Mouse (Mus musculus) limb, embryonic 10.5 days (tissue): ENCODE results near the gene Pax4. TPM values are rescaled to one million over a fixed set of nuclear protein-coding genes. Genes with fewer than 3 reads are reported as not detected.

Experiments
- DNase-seq: peaks from one replicate; pipeline ENCODE4 v3.0.0-alpha.2; 2017; ENCODE audit warnings: low spot score
- H3K27ac ChIP-seq: fragments of 300-500 bp; sonication (generic); 2 replicates; pipeline ENCODE4 v1.5.1; 2016; ENCODE audit warnings: mild to moderate bottlenecking
- H3K27me3 ChIP-seq: fragments of 300-500 bp; sonication (generic); 2 replicates; pipeline ENCODE4 v1.6.1; 2016; ENCODE audit warnings: low read depth, mild to moderate bottlenecking; ENCODE audit not compliant: poor library complexity, severe bottlenecking
- H3K36me3 ChIP-seq: fragments of 300-500 bp; sonication (generic); 2 replicates; pipeline ENCODE4 v1.6.1; 2016; ENCODE audit warnings: mild to moderate bottlenecking, moderate library complexity
- H3K4me1 ChIP-seq: fragments of 300-500 bp; sonication (generic); 2 replicates; pipeline ENCODE4 v1.6.1; 2016
- H3K4me3 ChIP-seq: fragments of 300-500 bp; sonication (generic); 2 replicates; pipeline ENCODE4 v1.5.1; 2016; ENCODE audit warnings: mild to moderate bottlenecking, moderate library complexity
- H3K9me3 ChIP-seq: fragments of 300-500 bp; sonication (generic); replicated peaks from 2 replicates; pipeline ENCODE4 v1.6.1; 2016; ENCODE audit warnings: mild to moderate bottlenecking
- WGBS: fragments of 180-500 bp; shearing (Covaris S2); methylation state at CpG from one replicate; pipeline ENCODE4 v1.1.7; 2016; 5-methylcytosine and 5-hydroxymethylcytosine counted together
- polyA plus RNA-seq: library from polyadenylated mRNA; unstranded; fragments of >200 nt; fragmentation: Nextera tagmentation; extraction: Ambion mirVana; gene quantifications from 2 replicates; pipeline ENCODE4 v1.2.1, GENCODE M21; 2016

Pax4 gene
- not detected in 2 replicates for polyA plus RNA-seq

DNA sequence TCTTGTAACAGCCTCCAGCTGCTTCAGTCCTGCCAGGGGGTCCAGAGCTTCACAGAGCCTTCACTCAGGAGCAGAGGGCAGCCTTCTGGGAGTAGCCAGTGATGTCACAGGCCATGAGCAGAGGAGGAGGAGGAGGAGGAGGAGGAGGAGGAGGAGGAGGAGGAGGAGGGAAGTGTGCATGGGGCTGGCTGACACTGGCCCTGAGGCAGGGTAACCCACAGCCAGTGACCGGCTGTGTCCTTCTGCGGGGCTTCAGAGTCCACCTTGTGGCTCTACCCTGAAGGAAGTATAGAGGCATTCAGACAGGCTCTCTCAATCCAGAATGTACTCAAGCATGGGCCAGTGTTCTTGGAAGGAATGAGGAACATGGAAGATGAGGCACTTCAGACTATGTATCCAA, at the start of gene Pax4:
Gene Pax4, minus strand, starts transcription at position 101 of the 400 bp plus-strand sequence.
- no peaks in the 10 kb centered on the region for H3K36me3 ChIP-seq
- no peaks in the 10 kb centered on the region for H3K9me3 ChIP-seq
- H3K27me3 ChIP-seq = peaks cover 55% of the 10 kb centered on the region
- H3K4me1 ChIP-seq = peaks cover 10% of the 10 kb centered on the region
- no peak for DNase-seq
- 88% methylated on average over 2 of the region's 2 CpGs for WGBS
- H3K4me3 ChIP-seq = no peak within 1 kb of the TSS
- H3K27ac ChIP-seq = no peak within 1 kb of the TSS

DNA sequence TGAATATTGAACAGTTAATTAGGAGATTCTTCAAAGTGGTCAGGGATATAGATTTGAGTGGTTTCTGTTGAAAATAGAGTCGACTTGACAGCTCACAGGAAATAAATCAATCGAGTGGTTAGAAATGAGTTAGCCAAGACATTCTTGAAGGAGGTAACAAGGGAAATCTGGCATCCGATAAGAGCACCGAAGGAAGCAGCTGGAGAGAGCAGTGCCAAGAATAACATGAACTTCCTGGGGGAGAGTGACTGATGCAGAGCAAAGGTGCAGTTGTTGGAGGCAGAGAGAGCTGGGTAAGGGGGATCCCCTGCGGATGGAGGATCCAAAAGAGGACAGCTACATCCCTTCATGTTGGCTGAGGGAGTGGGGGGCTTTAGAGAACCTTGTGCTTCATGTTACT, 48.7 kb upstream of the Pax4 start:
- no peak for DNase-seq
- Histone ChIP-seq H3K36me3 (peaks cover 25% of the 10 kb centered on the region), H3K9me3 (no peaks in the 10 kb centered on the region), H3K27ac (no peak overlapping the region), H3K4me3 (no peak overlapping the region), H3K4me1 (no peaks in the 10 kb centered on the region), H3K27me3 (no peaks in the 10 kb centered on the region)
- 82% methylated on average over 5 of the region's 5 CpGs for WGBS

DNA sequence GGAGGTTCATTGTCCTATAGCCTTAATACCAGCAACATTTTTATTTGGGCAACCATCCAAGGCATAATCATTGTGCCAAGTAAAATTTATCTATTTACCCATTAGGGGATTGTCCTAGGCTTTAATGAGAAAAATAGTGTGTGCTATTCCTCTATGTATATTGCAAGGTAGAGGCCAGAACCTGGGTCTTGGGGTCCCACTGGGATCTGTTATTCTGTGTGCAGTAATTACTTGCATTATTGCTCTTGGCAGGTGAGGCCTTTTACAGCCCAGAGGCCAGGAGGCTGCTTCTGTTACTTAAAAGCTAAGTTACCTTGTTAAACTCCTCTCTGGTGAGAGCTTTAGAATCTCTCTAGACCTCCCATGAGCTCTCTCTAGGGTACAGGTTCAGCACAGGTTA, 42.0 kb upstream of the Pax4 start:
- Histone ChIP-seq H3K36me3 (peaks cover 72% of the 10 kb centered on the region), H3K4me3 (no peak overlapping the region), H3K4me1 (no peaks in the 10 kb centered on the region), H3K27me3 (no peaks in the 10 kb centered on the region), H3K27ac (no peak overlapping the region), H3K9me3 (no peaks in the 10 kb centered on the region)
- no peak for DNase-seq

DNA sequence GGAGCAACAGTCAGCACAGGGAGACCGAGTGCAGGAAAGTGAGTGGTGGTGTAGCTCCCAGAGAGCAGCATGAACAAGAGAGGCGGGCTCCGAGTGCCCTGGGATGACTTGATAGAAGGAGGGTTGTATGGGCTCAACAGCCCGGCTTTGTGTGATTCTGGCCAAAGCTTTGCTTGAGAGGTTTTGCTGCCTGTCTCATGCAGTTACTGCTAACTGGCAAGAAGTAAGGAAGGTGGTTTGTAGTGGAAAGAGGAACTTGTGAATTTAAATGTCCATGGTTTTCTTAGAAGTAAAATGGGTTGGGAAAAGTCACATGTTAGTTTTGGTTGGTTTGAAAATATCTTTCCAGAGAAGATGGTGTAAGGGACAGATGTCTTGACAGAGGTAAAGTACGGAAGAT, 41.5 kb upstream of the Pax4 start:
- Histone ChIP-seq H3K4me1 (no peaks in the 10 kb centered on the region), H3K9me3 (no peaks in the 10 kb centered on the region), H3K4me3 (no peak overlapping the region), H3K36me3 (peaks cover 73% of the 10 kb centered on the region), H3K27me3 (no peaks in the 10 kb centered on the region), H3K27ac (no peak overlapping the region)
- 95% methylated on average over 5 of the region's 5 CpGs for WGBS
- no peak for DNase-seq

DNA sequence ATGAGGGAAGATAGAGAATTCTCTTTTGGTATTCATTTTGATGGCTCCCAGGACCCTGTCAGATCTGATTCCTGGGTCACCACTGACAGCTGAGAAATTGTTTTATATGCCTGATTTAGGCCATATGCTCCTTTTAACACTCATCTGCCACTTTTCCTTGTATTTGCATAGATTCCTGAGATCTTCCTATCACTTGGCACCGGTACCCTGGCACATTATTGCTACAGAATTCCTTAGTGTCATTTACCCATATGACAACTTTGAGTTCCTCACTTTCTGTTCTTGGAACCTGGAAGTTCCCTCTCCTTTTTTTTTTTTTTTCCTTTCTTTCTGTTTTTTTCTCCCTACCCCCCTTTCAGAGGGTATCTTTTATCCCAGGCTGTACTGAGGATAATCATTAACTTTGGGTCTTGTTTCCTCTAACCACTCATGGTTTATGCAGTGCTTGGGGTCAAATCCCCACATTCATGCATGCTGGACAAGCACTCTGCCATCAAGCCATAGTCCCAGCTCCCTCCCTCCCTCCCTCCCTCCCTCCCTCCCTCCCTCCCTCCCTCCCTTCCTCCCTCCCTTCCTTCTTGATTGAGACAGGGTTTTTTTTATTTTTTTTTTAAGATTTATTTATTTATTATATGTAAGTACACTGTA, 39.2 kb upstream of the Pax4 start:
- Histone ChIP-seq H3K4me3 (no peak overlapping the region), H3K4me1 (peaks cover 3% of the 10 kb centered on the region; the same call in 1 of the 2 replicates), H3K27me3 (no peaks in the 10 kb centered on the region), H3K27ac (no peak overlapping the region), H3K36me3 (peaks cover 75% of the 10 kb centered on the region), H3K9me3 (no peaks in the 10 kb centered on the region)
- 67% methylated on average over 1 of the region's 1 CpGs for WGBS
- DNase-seq = no peak

DNA sequence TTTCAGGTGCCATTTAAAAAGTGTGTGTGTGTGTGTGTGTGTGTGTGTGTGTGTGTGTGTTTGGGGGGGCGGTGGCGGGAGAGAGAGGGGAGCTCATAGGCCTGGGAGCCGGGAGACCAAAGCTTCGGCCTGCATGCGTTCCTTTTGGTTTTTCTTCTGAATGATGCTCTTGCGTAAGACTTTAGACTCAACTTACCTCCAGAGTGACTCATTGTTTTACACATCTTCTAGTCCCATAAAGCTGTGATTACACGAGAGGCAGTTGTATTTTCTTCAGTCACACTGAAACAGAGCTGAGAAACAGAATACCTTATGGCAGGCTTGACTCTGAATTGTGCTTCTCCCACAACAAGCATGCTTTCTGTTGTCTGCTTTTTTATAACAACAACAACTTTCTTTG, 37.8 kb upstream of the Pax4 start:
- H3K4me3 ChIP-seq = no peak overlapping the region
- H3K27ac ChIP-seq = no peak overlapping the region
- no peaks in the 10 kb centered on the region for H3K27me3 ChIP-seq
- 89% methylated on average over 6 of the region's 7 CpGs for WGBS
- no peaks in the 10 kb centered on the region for H3K9me3 ChIP-seq
- peaks cover 73% of the 10 kb centered on the region for H3K36me3 ChIP-seq
- DNase-seq = no peak
- H3K4me1 ChIP-seq = peaks cover 15% of the 10 kb centered on the region

DNA sequence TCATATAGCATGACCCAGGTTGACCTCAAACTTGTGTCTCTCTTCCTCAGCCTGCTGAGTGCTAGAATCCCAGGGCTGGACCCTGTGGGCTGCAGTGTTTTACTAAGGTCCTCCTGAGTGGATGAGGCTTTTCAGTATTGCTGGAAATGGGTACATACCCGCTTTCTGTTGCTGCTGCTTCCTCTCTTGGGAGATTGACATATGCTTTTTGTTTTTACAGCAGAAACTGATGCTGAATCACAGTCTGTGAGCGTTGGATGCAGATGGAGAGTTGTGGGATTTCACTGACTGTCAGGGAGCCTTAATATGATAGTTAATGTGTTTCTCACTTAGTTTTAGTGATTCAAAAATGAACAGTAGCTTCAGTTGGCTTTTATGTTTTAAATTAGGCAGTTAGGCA, 37.3 kb upstream of the Pax4 start:
- no peak overlapping the region for H3K27ac ChIP-seq
- no peaks in the 10 kb centered on the region for H3K9me3 ChIP-seq
- no peaks in the 10 kb centered on the region for H3K27me3 ChIP-seq
- no peak overlapping the region for H3K4me3 ChIP-seq
- no peak for DNase-seq
- peaks cover 73% of the 10 kb centered on the region for H3K36me3 ChIP-seq
- WGBS = 88% methylated on average over 2 of the region's 2 CpGs
- peaks cover 19% of the 10 kb centered on the region for H3K4me1 ChIP-seq

DNA sequence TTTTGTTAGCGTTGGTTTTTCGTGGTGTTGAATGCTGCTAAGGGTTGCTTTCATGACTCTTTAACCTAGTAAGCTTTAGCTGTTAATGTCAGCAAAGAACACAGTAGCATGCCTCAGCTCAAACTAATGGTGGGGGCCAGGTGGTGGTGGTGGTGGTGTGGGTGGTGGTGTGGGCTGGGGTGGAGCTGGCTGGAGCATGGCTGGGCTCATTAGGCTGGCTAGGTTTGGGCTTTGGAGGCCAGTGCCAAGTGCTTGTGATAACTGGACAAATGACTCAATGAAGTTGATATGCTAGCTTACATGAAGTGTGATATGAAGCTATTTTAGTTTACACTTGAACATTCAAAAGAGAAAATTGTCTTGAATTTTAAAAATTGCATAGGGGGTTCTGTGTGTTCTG, 36.9 kb upstream of the Pax4 start:
- H3K4me3 ChIP-seq = no peak overlapping the region
- DNase-seq = no peak
- no peak overlapping the region for H3K27ac ChIP-seq
- no peaks in the 10 kb centered on the region for H3K27me3 ChIP-seq
- 96% methylated on average over 2 of the region's 2 CpGs for WGBS
- no peaks in the 10 kb centered on the region for H3K9me3 ChIP-seq
- peaks cover 69% of the 10 kb centered on the region for H3K36me3 ChIP-seq
- H3K4me1 ChIP-seq = peaks cover 23% of the 10 kb centered on the region

DNA sequence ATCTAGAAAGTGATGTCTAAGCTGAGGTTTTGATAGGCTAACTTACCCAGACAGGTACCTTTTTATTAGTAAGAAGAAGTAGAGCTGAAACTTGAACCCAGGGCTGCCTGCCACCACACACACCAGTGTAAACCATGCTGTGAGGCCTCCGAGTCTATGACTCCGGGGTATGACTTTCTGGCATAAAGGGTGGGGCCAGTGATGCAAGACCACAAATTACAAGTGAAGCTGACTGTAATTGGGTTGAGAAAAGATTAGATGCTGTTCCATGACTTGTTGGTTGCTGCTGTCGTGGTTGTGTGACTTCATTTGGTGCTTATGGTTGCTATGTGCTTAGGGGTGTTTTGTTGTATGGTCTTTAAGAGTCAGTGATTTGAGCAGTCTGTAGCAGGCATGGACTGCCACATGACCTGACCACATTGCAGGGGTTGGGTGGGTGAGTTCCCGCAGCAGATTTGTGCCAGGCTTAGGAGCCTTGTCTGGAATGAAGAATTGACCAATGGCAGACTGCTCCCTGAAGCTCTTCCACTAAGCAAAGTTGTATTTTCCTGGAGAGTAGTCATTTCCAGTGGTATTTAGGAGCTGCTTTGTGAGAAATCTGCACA, 33.7 kb upstream of the Pax4 start:
- Histone ChIP-seq H3K36me3 (peaks cover 43% of the 10 kb centered on the region), H3K4me3 (no peak overlapping the region), H3K27ac (no peak overlapping the region), H3K9me3 (no peaks in the 10 kb centered on the region), H3K27me3 (no peaks in the 10 kb centered on the region), H3K4me1 (peaks cover 32% of the 10 kb centered on the region)
- 88% methylated on average over 4 of the region's 4 CpGs for WGBS
- DNase-seq = no peak

DNA sequence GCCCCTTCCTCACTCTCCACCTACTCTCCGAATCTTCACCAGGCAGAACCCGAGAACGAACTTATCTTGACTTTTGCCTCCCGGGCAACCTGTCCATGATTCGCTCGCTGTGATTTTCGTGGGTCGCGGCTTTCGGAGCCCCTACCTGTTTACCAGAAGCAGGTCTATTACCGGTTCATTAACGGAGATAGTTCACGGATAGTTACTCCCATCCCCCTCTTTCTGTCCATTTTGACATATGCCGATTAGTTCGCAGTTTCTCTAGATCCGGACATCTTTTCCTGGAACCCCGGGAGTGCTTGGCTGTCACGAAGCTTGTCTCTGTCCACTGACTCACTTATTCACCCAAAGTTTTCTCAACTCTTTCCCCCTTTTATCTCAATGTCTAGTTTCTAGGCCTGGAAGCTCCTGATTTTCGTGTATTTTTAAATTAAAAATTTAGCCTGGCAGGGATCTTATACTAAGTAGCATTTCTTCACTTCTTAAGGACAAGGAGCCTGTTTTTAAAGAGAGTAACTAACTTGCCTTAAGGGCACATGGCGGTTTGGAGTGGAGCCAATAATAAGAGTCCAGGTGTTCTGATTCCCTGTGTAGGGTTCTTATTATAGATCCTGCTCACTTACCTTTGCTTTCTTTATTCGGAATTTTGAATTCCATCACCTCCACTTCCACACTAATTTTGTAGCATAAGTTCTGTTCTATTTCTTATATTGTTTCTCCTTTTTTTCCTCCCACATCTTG, 31.8 kb upstream of the Pax4 start:
- Histone ChIP-seq H3K27me3 (no peaks in the 10 kb centered on the region), H3K36me3 (peaks cover 31% of the 10 kb centered on the region), H3K4me3 (peak overlapping the region; percentile 93), H3K27ac (peak overlapping the region; percentile 87), H3K9me3 (no peaks in the 10 kb centered on the region), H3K4me1 (peaks cover 32% of the 10 kb centered on the region)
- WGBS = 6% methylated on average over 21 of the region's 21 CpGs
- no peak for DNase-seq

DNA sequence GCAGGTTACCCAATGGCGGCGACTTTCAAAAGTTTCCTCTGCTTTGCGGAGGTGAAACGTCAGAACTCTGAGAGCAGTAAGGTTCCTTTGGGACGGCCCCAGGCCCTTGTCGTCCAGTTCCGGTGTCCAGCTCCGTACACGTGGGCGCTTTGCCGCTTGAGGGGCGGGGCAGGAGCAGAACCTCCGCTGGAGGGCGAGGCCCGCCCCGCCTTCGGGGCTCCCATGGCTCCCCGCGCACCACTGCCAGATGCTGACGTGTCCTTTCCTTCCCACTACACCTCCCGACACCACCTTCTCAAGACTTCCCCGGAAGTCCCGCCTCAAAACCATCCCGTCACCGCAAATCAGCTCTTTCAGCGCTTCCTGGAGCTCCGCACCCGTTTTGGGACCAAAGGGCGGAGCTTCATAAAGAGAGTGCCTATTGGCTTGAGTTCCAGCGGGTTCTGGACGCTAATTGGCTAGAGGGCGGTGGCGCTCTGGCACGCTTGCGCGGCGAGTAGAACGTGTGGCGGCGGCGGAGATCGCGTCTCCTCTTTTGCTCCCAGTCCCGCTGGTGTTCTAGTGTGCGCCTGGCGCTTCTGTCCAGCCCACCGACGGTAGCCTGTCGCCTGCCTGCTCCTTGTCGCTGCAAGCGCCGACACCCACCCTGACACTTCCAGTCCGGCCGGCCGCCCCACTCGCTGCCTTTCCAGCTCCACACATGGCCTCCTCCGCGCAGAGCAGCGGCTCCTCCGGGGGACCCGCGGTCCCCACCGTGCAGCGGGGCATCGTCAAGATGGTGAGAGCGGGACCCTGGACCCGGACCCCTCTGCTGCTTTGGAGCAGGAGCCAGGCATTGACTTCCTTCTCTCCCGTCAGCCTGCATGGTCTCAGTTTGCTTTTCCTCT, 31.0 kb upstream of the Pax4 start:
- Histone ChIP-seq H3K27ac (peak overlapping the region; percentile 87), H3K27me3 (no peaks in the 10 kb centered on the region), H3K4me3 (peak overlapping the region; percentile 93), H3K36me3 (peaks cover 23% of the 10 kb centered on the region), H3K9me3 (no peaks in the 10 kb centered on the region), H3K4me1 (peaks cover 32% of the 10 kb centered on the region)
- under 1% methylated on average over 68 of the region's 68 CpGs for WGBS
- peak; percentile 97 for DNase-seq

DNA sequence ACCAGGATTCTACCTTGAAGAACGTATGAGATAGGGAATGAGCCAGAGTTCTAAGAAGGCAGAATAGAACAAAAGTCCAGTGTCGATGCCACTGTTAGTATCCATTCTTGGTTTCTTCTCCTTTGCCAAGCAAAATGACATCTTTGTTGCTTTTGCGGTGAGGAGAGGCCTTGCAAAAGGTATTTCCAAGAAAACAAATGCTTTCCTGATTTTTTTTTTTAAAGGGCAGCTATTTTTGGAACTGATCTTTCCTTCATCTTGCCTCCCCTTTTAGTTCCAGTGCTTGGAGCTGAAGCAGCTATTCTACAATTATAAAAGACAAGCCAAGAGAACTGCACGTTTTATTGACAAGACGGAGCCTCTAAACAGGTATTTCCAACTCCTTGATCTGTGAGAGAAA, 25.7 kb upstream of the Pax4 start, which contains the start of gene Snd1:
Gene Snd1, plus strand, starts transcription at position 301 of the 400 bp plus-strand sequence.
- H3K27ac ChIP-seq = no peak within 1 kb of the TSS
- no peak within 1 kb of the TSS for H3K4me3 ChIP-seq
- DNase-seq = no peak
- no peaks in the 10 kb centered on the region for H3K9me3 ChIP-seq
- H3K27me3 ChIP-seq = no peaks in the 10 kb centered on the region
- H3K4me1 ChIP-seq = peaks cover 7% of the 10 kb centered on the region
- 90% methylated on average over 5 of the region's 5 CpGs for WGBS
- H3K36me3 ChIP-seq = no peaks in the 10 kb centered on the region
